Mouse (Mus musculus): ENCODE measurements at regions not wholly inside any gene's neighbourhood (a gene's known extent, or its start where the extent isn't known, plus 50 kb on each side); places are given as distances from the start of the nearest gene placed in this dataset.
A peak's percentile ranks its signal among the peaks of the same experiment; 100 is the strongest.

DNA sequence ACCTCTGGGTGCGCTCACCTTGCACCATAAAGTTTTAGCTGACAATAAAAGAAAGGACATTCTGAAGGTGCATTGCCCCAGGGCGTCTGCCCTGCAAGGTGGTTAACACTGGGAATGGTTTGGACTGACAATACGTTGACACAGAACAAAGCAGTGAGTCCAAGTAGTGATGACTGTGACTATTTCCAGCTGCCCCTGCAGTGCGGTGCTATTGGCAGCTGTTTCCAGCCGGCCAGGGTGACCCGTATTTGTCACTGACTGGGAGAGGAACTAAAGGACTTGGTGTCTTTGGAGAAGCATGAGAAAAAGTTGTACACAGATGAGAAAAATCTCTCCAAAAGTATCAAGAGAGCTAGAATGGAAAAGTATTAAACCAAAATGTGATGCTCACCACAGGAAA lies 52.0 kb upstream of the Vtcn1 start:
- H3K9me3 ChIP-seq, result no peaks in the 10 kb centered on the region
- H3K9ac ChIP-seq, result no peak overlapping the region
- WGBS, result 53% methylated on average over 6 of the region's 6 CpGs
- no peaks in the 10 kb centered on the region for H3K36me3 ChIP-seq
- no peaks in the 10 kb centered on the region for H3K27me3 ChIP-seq
- no peak overlapping the region for H3K4me3 ChIP-seq
- ATAC-seq (ENCODE audit: insufficient number of reproducible peaks, low FRiP score, low TSS enrichment, low read depth), result no peak
- peaks cover 9% of the 10 kb centered on the region for H3K4me1 ChIP-seq
- H3K4me2 ChIP-seq, result no peak overlapping the region
- no peak overlapping the region for H3K27ac ChIP-seq

DNA sequence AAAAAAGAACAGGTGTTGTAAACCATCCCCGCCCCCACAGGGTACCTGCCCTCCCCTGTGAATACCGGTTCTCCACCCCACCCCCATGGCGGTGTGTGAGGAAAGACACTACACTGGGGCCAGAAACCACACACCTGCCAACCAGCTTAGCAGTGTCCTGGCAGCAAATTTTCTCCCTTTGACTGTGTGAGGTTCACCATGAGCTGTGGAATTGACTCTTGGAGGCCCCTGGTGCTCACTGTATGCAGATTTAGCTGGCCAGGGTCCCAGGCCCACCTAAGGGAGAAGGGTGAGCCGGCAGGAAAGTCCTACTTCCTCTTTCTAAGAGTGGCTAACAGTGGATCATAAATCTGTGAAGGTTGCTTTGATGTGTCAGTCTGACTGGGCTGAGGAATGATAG lies 53.9 kb upstream of the Vtcn1 start:
- H3K9me3 ChIP-seq, result no peaks in the 10 kb centered on the region
- no peak for ATAC-seq (ENCODE audit: insufficient number of reproducible peaks, low FRiP score, low TSS enrichment, low read depth)
- 48% methylated on average over 4 of the region's 4 CpGs for WGBS
- no peaks in the 10 kb centered on the region for H3K27me3 ChIP-seq
- no peaks in the 10 kb centered on the region for H3K36me3 ChIP-seq
- H3K27ac ChIP-seq, result no peak overlapping the region
- no peak overlapping the region for H3K9ac ChIP-seq
- H3K4me3 ChIP-seq, result no peak overlapping the region
- H3K4me1 ChIP-seq, result peaks cover 10% of the 10 kb centered on the region
- H3K4me2 ChIP-seq, result no peak overlapping the region

DNA sequence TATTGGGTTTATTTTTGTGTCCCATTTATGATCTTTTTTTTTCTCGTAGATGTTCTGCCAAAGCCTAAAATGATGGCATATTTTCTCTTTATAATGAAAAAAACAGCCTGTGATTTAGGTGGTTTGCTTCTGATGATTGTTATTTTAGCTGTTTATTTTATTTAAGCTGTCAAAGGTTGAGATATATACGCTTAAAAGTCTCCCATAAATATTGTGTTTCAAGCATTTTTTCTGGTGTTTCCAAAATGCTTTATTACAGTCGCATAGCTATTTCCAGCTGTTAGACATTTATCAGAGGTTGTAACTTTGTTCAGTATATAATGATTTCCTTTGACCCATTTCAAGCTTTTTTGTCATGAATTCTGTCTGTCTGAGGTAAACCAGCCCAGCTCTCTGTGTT lies 54.4 kb upstream of the Vtcn1 start:
- Histone ChIP-seq H3K4me1 (peaks cover 10% of the 10 kb centered on the region), H3K9ac (no peak overlapping the region), H3K27me3 (no peaks in the 10 kb centered on the region), H3K36me3 (no peaks in the 10 kb centered on the region), H3K4me3 (no peak overlapping the region), H3K4me2 (no peak overlapping the region), H3K27ac (no peak overlapping the region), H3K9me3 (no peaks in the 10 kb centered on the region)
- ATAC-seq (ENCODE audit: insufficient number of reproducible peaks, low FRiP score, low TSS enrichment, low read depth), result no peak
- 41% methylated on average over 3 of the region's 3 CpGs for WGBS

DNA sequence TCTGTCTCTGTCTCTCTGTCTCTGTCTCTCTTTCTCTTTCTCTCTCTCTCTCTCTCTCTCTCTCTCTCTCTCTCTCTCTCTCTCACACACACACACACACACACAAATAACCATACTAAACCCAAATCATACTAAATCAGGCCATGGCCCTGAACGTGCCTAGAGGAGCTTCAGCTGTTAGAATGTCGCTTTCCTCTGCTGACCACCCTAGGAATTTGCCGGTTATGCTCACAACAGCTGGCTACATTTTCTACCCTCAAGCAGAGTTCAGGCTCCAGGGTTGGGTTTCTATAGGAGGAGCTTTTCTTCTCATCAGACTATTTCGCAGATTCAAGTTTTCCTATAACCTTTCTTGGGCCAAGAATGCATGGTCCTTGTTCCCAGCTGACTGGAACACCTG lies 56.1 kb upstream of the Vtcn1 start:
- Histone ChIP-seq H3K27ac (no peak overlapping the region), H3K4me3 (no peak overlapping the region), H3K4me1 (peaks cover 10% of the 10 kb centered on the region), H3K27me3 (no peaks in the 10 kb centered on the region), H3K4me2 (no peak overlapping the region), H3K36me3 (no peaks in the 10 kb centered on the region), H3K9ac (no peak overlapping the region), H3K9me3 (no peaks in the 10 kb centered on the region)
- WGBS, result 66% methylated on average over 4 of the region's 4 CpGs
- ATAC-seq (ENCODE audit: insufficient number of reproducible peaks, low FRiP score, low TSS enrichment, low read depth), result no peak

DNA sequence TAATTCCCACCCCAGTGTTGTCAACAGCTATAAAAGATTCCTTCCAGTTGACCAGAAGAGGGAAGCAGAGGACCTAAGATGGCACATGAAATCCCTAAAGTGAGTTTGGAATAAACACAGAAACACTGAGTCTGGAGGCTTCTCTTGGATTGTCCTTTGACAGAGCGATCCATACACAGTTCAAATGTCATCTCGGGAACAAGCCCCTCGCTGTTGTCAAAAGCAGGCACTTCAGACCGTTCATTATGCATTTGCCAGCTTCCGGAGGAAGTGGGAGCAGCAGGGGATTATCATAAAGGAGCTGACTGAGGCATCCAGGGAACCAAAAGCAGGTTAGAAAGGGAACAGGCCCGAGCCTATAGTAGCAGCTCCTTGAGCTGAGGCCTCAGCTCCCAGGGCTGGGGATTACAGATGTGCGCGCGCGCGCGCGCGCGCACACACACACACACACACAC lies 57.1 kb upstream of the Vtcn1 start:
- peak overlapping the region; percentile 29; the same call in 1 of the 2 replicates for H3K4me2 ChIP-seq
- H3K27ac ChIP-seq, result no peak overlapping the region
- H3K36me3 ChIP-seq, result no peaks in the 10 kb centered on the region
- H3K9ac ChIP-seq, result no peak overlapping the region
- no peaks in the 10 kb centered on the region for H3K27me3 ChIP-seq
- no peaks in the 10 kb centered on the region for H3K9me3 ChIP-seq
- no peak overlapping the region for H3K4me3 ChIP-seq
- WGBS, result 31% methylated on average over 13 of the region's 15 CpGs
- H3K4me1 ChIP-seq, result peaks cover 10% of the 10 kb centered on the region
- peak; percentile 58; the same call in 1 of the 2 replicates for ATAC-seq (ENCODE audit: insufficient number of reproducible peaks, low FRiP score, low TSS enrichment, low read depth)

DNA sequence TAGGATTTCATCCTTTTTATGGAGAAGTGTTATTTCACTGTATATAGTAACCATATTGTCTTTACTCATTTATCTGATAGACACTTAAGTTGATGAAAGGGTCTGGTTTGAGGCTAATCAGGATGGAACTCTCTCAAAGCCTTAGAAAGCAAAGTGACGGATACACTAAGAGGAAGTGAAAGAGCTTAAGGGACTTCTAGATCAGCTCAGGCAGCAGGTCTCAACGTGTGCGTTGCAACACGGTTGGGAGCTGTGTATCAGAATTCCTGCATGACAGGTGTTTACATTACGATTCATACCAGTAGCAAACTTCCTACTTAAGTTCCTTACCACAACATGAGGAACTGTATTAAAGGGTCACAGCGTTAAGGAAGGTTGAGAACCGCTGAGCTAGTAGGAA lies 59.9 kb upstream of the Vtcn1 start:
- Histone ChIP-seq H3K9ac (no peak overlapping the region), H3K4me3 (no peak overlapping the region), H3K4me1 (peaks cover 5% of the 10 kb centered on the region; the same call in 1 of the 2 replicates), H3K27ac (no peak overlapping the region), H3K4me2 (no peak overlapping the region), H3K9me3 (no peaks in the 10 kb centered on the region), H3K36me3 (no peaks in the 10 kb centered on the region), H3K27me3 (no peaks in the 10 kb centered on the region)
- ATAC-seq (ENCODE audit: insufficient number of reproducible peaks, low FRiP score, low TSS enrichment, low read depth), result no peak
- 63% methylated on average over 7 of the region's 7 CpGs for WGBS

DNA sequence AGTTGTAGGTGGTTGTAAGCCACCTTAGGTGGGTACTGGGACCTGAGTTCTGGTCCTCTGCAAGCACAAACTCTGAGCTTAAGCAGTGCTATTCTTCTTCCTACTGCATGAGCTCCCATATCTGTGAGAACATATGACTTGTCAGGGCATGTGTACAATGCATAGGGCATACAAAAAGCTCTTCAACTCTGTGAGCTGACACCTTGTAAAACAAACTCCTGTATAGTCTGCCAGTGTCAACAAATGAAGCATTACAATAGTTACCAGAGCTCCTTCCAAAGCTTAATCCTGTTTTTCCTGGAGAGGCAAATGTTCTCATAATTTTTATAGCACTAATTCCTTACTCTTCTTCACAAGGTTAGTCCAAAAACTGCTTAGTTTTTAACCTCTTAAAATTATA lies 62.4 kb upstream of the Vtcn1 start:
- Histone ChIP-seq H3K27me3 (no peaks in the 10 kb centered on the region), H3K36me3 (no peaks in the 10 kb centered on the region), H3K4me3 (no peak overlapping the region), H3K27ac (no peak overlapping the region), H3K4me2 (no peak overlapping the region), H3K9ac (no peak overlapping the region), H3K4me1 (no peaks in the 10 kb centered on the region), H3K9me3 (no peaks in the 10 kb centered on the region)
- ATAC-seq (ENCODE audit: insufficient number of reproducible peaks, low FRiP score, low TSS enrichment, low read depth), result no peak

DNA sequence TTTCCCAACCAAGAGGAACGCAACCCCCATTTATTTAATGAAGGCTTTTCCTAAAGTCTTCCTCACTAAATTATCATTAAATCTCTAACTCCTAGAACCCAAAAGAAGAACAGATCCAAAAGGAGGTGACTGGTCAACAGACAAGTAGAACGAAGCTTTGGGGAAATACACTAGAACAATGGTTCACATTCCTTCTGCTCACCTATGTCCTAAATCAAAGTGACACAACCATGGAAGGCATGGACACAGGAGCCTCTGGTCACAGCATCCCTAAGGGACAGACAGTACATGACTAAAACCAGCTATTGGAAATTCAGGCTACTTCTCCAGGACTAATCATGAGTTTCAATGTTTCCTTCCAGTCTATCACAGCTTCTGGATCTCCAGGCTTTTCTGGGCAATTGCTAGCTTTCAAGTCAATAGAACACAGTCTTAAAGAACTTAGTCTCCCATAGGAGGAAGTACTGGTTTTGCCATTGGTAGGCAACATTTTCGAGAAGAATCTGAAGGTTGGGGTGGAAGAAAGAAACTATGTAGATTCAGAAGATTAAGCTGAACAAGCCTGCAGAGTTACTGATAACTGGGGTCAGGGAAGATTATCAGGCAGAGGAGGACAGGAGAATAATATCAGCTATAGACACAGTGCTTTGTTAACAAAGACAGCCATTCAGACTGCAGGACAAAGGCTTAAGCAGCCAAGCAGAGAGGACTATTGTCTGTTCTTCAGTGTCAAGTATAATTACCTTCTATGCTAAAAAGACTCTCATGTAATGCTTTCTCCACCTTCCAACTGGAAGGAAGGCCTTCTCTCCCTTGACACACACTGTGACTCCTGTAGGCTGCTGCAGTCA lies 65.9 kb upstream of the Vtcn1 start:
- Histone ChIP-seq H3K27me3 (no peaks in the 10 kb centered on the region), H3K36me3 (no peaks in the 10 kb centered on the region), H3K4me3 (no peak overlapping the region), H3K9me3 (no peaks in the 10 kb centered on the region), H3K4me2 (no peak overlapping the region), H3K4me1 (no peaks in the 10 kb centered on the region), H3K27ac (no peak overlapping the region), H3K9ac (no peak overlapping the region)
- no peak for ATAC-seq (ENCODE audit: insufficient number of reproducible peaks, low FRiP score, low TSS enrichment, low read depth)
- 79% methylated on average over 3 of the region's 3 CpGs for WGBS

DNA sequence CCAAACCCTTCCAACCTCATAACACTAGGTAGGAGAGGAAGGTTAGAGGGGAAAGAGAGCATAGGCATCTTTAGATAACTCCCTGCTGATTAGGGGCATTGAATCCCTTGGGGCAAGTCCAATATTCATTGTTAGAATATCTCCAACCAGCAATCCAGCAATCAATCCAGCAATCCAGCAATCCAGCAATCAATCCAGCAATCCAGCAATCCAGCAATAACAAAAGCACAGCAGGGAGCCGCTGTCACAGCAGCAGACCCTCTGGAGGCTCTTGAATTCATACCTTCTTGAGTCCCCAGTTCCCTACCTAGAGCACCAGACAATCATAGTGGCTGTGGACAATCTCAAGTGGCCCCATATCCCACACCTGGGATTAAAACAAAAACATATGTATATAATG lies 69.4 kb upstream of the Man1a2 start:
- H3K4me1 ChIP-seq, result no peaks in the 10 kb centered on the region
- H3K9ac ChIP-seq, result no peak overlapping the region
- H3K4me2 ChIP-seq, result no peak overlapping the region
- H3K27ac ChIP-seq, result no peak overlapping the region
- ATAC-seq (ENCODE audit: insufficient number of reproducible peaks, low FRiP score, low TSS enrichment, low read depth), result no peak
- no peaks in the 10 kb centered on the region for H3K9me3 ChIP-seq
- H3K36me3 ChIP-seq, result no peaks in the 10 kb centered on the region
- no peak overlapping the region for H3K4me3 ChIP-seq
- no peaks in the 10 kb centered on the region for H3K27me3 ChIP-seq
- WGBS, result 88% methylated on average over 1 of the region's 1 CpGs

DNA sequence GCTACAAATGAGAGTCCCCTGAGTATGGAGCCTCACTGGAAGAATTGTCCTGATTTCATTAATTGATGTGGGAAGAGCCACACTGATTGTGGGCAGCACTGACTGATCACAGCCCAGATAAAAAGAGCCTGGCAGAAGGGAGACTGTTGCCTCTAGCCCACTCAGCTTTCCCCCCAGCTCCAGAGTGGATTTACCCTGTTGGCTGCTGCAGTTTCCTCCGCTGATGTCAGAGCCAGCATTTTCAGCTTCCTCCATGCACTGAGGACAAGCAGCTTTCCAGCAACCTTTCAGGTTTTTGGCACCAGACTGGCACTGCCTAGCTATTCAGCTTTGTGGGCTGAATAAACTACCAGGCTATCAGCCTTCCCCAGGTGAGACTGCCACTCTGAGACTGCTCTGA lies 65.9 kb upstream of the Man1a2 start:
- 67% methylated on average over 1 of the region's 1 CpGs for WGBS
- Histone ChIP-seq H3K9me3 (no peaks in the 10 kb centered on the region), H3K27me3 (no peaks in the 10 kb centered on the region), H3K4me3 (no peak overlapping the region), H3K36me3 (no peaks in the 10 kb centered on the region), H3K9ac (no peak overlapping the region), H3K27ac (no peak overlapping the region), H3K4me1 (no peaks in the 10 kb centered on the region), H3K4me2 (no peak overlapping the region)
- ATAC-seq (ENCODE audit: insufficient number of reproducible peaks, low FRiP score, low TSS enrichment, low read depth), result no peak

DNA sequence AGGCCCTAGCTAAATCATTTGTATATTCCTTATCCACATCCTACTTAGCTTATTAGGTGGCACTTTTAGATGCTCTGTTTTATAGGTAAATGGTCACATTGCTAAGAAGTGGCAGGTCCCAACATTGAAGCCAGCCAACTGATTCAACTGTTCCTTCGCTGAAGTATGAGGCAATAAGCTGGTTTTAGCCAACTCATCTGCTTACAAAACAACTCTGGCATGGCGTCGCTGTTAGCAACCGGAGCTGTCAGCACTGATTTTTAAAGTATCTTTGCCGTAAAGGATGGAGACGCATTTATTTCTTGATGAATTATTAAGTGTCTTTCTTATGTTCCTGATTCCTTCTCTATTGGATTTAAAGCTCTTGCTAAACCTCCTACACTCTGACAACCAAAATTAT lies 63.4 kb upstream of the Man1a2 start:
- WGBS, result 83% methylated on average over 6 of the region's 6 CpGs

DNA sequence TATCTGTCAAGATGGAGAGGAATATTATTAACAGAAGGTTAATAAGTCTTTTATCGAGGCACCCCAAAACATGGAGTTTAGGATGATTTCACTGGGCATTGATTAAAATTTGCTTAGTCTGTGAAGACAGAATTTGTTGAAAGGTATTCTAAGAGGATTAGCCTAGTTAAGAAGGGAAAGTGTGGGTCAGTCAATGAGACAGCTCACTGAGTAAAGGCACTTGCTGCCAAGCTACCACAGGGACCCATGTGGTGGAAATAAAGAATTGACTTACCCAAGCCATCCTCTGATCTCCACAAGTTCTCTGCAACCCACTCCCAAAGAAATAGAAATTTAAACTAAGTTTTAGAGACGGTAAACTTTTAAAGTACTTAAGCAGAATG lies 63.0 kb upstream of the Man1a2 start:
- H3K4me1 ChIP-seq, result no peaks in the 10 kb centered on the region
- H3K36me3 ChIP-seq, result no peaks in the 10 kb centered on the region
- no peak overlapping the region for H3K27ac ChIP-seq
- ATAC-seq (ENCODE audit: insufficient number of reproducible peaks, low FRiP score, low TSS enrichment, low read depth), result no peak
- no peak overlapping the region for H3K4me3 ChIP-seq
- no peak overlapping the region for H3K4me2 ChIP-seq
- no peaks in the 10 kb centered on the region for H3K27me3 ChIP-seq
- WGBS, result 87% methylated on average over 2 of the region's 2 CpGs
- no peaks in the 10 kb centered on the region for H3K9me3 ChIP-seq
- no peak overlapping the region for H3K9ac ChIP-seq

More for the DNA sequence above, 63.4 kb upstream of the Man1a2 start:
- no peak overlapping the region for H3K27ac ChIP-seq
- H3K9ac ChIP-seq, result no peak overlapping the region
- H3K4me1 ChIP-seq, result no peaks in the 10 kb centered on the region
- H3K27me3 ChIP-seq, result no peaks in the 10 kb centered on the region
- no peaks in the 10 kb centered on the region for H3K9me3 ChIP-seq
- no peak overlapping the region for H3K4me2 ChIP-seq
- ATAC-seq (ENCODE audit: insufficient number of reproducible peaks, low FRiP score, low TSS enrichment, low read depth), result no peak
- no peaks in the 10 kb centered on the region for H3K36me3 ChIP-seq
- no peak overlapping the region for H3K4me3 ChIP-seq

Data from limb, embryonic 15.5 days (tissue).